Mouse (Mus musculus) kidney, adult 2 months (tissue): ENCODE measurements around the gene Snx20. TPM values are rescaled to one million over a fixed set of nuclear protein-coding genes. Genes with fewer than 3 reads are reported as not detected.
A peak's percentile ranks its signal among the peaks of the same experiment; 100 is the strongest.
"Not testable (repeated sequence)": the region's sequence is repeated elsewhere in the genome, so short reads cannot be mapped to it uniquely, and the experiment has no call there.

Source experiments
- DNase-seq: peaks from one replicate; pipeline ENCODE4 v3.0.0; 2021
- H3K27ac ChIP-seq: fragments of 200-500 bp; 2 replicates; pipeline ENCODE4 v1.5.1; 2012; ENCODE audit warnings: low read depth, low read length, control low read depth, inconsistent platforms; ENCODE audit not compliant: insufficient read depth
- H3K27me3 ChIP-seq: fragments of 200-500 bp; replicated peaks from 2 replicates; pipeline ENCODE4 v1.6.1; 2012; ENCODE audit warnings: mild to moderate bottlenecking, moderate library complexity, low read length, inconsistent platforms; ENCODE audit not compliant: control insufficient read depth, insufficient read depth
- H3K36me3 ChIP-seq: fragments of 200-500 bp; 2 replicates; pipeline ENCODE4 v1.6.1; 2012; ENCODE audit warnings: mild to moderate bottlenecking, moderate library complexity, low read length, inconsistent platforms; ENCODE audit not compliant: control insufficient read depth, insufficient read depth
- H3K4me1 ChIP-seq: fragments of 200-500 bp; 2 replicates; pipeline ENCODE4 v1.6.1; 2011; ENCODE audit warnings: low read length; ENCODE audit not compliant: control insufficient read depth, insufficient read depth
- H3K4me3 ChIP-seq: fragments of 200-500 bp; 2 replicates; pipeline ENCODE4 v1.5.1; 2011; ENCODE audit warnings: mild to moderate bottlenecking, low read depth, low read length, control low read depth; ENCODE audit not compliant: insufficient read depth
- CTCF ChIP-seq: fragments of 200-500 bp; conservative IDR thresholded peaks from 2 replicates; pipeline ENCODE4 v1.5.1; 2011; ENCODE audit warnings: low read depth, mild to moderate bottlenecking, control low read depth, low read length, moderate library complexity, mixed read lengths; ENCODE audit not compliant: insufficient read depth, insufficient read length
- POLR2A ChIP-seq: fragments of 200-500 bp; IDR thresholded peaks from one replicate; pipeline ENCODE4 v1.6.1; 2011; ENCODE audit warnings: low read depth, low read length, control low read depth
- WGBS: fragments of 180-500 bp; shearing (Covaris S2); methylation state at CpG from one replicate; pipeline ENCODE4 v1.1.7; 2018; 5-methylcytosine and 5-hydroxymethylcytosine counted together
- polyA plus RNA-seq: library from polyadenylated mRNA; depleted of rRNA; stranded (reverse); fragments of >200 nt; gene quantifications from 2 replicates; pipeline ENCODE4 v1.2.3, GENCODE M21; 2012

The Snx20 gene
- polyA plus RNA-seq, 1 experiment = 2.0 TPM

DNA sequence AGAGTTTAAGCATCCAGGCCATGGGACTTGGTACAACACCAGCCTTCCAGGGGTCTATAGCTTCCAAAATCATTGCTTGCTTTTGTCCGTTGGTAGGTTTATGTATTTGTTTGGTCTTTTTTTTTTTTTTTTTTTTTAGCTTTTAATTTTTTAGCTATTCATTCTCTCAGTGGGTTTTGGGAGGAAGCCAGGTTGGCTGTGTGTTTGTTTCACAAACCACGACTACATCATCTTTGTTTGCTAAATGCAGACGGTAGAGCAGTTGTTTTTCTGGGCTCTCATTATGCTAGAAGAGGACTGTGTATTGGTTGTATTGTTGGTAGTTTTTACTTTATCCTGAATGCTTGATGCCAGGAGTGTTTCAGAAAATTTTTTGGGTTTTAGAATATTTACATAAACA, 23.9 kb upstream of the Snx20 start:
- 68% methylated on average over 3 of the region's 3 CpGs for WGBS
- H3K27ac ChIP-seq = no peak overlapping the region
- DNase-seq = no peak
- no peaks in the 10 kb centered on the region for H3K27me3 ChIP-seq
- peaks cover 4% of the 10 kb centered on the region for H3K4me1 ChIP-seq
- TF ChIP-seq POLR2A (no peak), CTCF (no peak)
- no peak overlapping the region for H3K4me3 ChIP-seq
- H3K36me3 ChIP-seq = no peaks in the 10 kb centered on the region

DNA sequence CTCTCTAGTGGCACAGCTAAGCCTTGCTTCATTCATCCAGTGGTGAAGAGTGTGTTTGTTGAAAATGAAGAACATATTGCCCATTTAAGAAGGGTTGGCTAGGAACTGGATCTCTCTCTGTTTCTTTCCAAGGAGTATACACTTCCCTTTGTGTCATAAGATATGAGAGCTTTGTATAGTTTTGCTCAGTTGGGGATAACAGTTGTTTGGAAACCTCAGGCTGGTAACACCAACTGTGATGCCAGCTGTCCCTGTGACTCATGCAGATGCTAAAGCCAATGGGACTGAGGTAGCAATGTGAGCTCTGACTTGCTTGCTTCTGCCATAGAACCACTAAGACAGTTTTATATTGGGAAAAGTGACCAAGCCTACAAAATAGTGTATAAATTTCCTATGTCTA, 19.4 kb upstream of the Snx20 start:
- no peak overlapping the region for H3K27ac ChIP-seq
- no peaks in the 10 kb centered on the region for H3K27me3 ChIP-seq
- TF ChIP-seq POLR2A = no peak
- no peak for TF ChIP-seq CTCF
- H3K4me3 ChIP-seq = no peak overlapping the region
- no peak for DNase-seq
- no peaks in the 10 kb centered on the region for H3K4me1 ChIP-seq
- H3K36me3 ChIP-seq = no peaks in the 10 kb centered on the region

GRCm38 (mm10) chr8:88651122-88651521, 15.2 kb upstream of the Snx20 start:
- peak; percentile 53 for DNase-seq
- Histone ChIP-seq H3K27ac (peak overlapping the region; percentile 7; the same call in 1 of the 2 replicates), H3K4me3 (0 out of 2 replicates have a peak overlapping the region, but pooled peaks have one; percentile 3)
- WGBS = 64% methylated on average over 4 of the region's 4 CpGs
- not testable (repeated sequence) for H3K27me3 ChIP-seq, H3K4me1 ChIP-seq, H3K36me3 ChIP-seq

- TF ChIP-seq POLR2A (no peak), CTCF (no peak)
- peak overlapping the region; percentile 39; the same call in 1 of the 2 replicates for H3K27ac ChIP-seq
- no peaks in the 10 kb centered on the region for H3K27me3 ChIP-seq
- DNase-seq = no peak
- 76% methylated on average over 6 of the region's 6 CpGs for WGBS
- no peaks in the 10 kb centered on the region for H3K36me3 ChIP-seq
- H3K4me3 ChIP-seq = no peak overlapping the region
- H3K4me1 ChIP-seq = peaks cover 8% of the 10 kb centered on the region
These were observed 14.2 kb upstream of the Snx20 start for GRCm38 (mm10) chr8:88650016-88650708.

DNA sequence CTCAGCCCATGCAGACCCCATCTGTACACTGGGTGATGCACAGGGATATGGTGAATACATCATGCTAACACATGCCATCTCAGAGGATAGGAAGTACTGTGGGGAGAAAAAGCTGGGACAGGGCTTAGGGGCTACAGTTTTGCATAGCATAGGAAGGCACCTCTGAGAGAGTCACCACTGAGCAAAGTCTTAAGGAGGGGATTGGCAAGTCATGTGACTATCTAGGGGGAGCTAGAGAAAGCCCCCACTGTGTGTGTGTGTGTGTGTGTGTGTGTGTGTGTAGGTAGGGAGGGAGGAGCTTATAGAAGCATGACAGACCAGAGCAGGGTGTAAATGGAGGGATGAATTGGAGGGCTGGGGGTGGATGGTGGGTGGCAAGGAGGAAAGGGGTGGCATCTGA, 12.4 kb upstream of the Snx20 start:
- Histone ChIP-seq H3K27ac (no peak overlapping the region), H3K4me1 (peaks cover 11% of the 10 kb centered on the region), H3K4me3 (peak overlapping the region; percentile 61; the same call in 1 of the 2 replicates), H3K36me3 (no peaks in the 10 kb centered on the region), H3K27me3 (no peaks in the 10 kb centered on the region)
- no peak for DNase-seq
- TF ChIP-seq CTCF (no peak), POLR2A (no peak)

DNA sequence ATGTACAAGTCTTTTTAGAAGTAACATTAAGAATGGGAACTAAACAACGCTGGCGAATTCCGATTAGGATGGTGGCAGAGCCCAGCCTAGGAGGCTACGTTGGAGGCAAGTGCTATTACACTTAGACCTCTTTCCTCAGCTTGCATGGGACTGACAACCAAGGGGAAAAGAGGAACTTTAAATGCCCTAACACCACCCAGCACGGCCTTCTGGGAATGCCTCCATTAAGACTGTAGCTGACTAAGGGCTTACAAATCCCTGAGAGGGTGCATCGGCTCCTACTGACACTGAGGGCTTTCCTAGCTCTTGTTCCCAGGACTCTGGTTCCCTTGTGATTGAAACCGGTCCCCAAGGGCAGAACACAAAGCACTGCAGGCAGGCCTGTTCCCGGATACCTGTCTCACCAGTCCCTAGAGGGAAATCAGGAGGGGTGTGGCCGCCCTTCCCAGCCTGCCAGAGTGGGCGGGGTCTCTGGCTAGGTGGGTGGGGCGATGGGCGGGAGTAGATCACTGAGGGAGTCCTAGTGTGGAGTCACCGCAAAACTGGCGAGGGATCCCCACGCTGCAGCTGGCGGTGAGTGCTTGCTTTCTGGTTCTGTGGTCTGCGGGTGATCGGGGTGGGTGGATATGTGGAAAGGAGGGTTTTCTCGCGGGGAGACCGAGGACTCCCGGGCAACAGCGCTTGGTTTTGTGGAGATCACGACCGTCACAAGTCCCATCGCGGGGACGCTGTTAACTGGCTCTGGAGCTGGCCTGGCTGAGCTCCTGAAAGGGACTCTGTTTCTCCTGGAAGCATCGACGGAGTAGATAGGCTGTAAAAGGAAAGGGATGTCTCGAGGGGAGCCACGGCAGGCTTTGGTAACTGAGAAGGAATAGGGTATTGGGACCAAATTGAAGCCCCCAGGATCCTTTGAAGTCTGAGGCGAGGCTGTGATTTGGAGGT, 11.2 kb upstream of the Snx20 start, which contains the start of gene Nod2:
Gene Nod2, plus strand, starts transcription at position 479 of the 942 bp plus-strand sequence.
- Histone ChIP-seq H3K27me3 (no peaks in the 10 kb centered on the region), H3K4me3 (peak within 1 kb of the TSS; percentile 61), H3K27ac (0 out of 2 replicates have a peak within 1 kb of the TSS, but pooled peaks have one; percentile 4), H3K4me1 (peaks cover 19% of the 10 kb centered on the region), H3K36me3 (no peaks in the 10 kb centered on the region)
- peak; percentile 96 for DNase-seq
- TF ChIP-seq CTCF (no peak), POLR2A (no peak)
- 11% methylated on average over 33 of the region's 33 CpGs for WGBS
